Mouse (Mus musculus) liver, embryonic 11.5 days (tissue): Measurements from ENCODE around the gene D630003M21Rik. TPM values are rescaled to one million over a fixed set of nuclear protein-coding genes. Genes with fewer than 3 reads are reported as not detected.

ENCODE experiments used
- ATAC-seq: fragments of 200-750 bp; cut with Nextera tagmentation; replicated peaks from 2 replicates; pipeline ENCODE4 v1.8.0; 2017; ENCODE audit warnings: moderate number of reproducible peaks, mild to moderate bottlenecking, moderate TSS enrichment, moderate library complexity; ENCODE audit not compliant: low FRiP score
- DNase-seq: peaks from one replicate; pipeline ENCODE4 v3.0.0-alpha.2; 2017; ENCODE audit warnings: low spot score
- H3K27ac ChIP-seq: fragments of 300-500 bp; sonication (generic); 2 replicates; pipeline ENCODE4 v1.5.1; 2014; ENCODE audit warnings: mild to moderate bottlenecking, low read depth, low read length, control low read depth
- H3K27me3 ChIP-seq: fragments of 300-500 bp; sonication (generic); replicated peaks from 2 replicates; pipeline ENCODE4 v1.6.1; 2014; ENCODE audit warnings: low read length, mixed read lengths; ENCODE audit not compliant: control insufficient read depth, insufficient read depth
- H3K36me3 ChIP-seq: fragments of 300-500 bp; sonication (generic); 2 replicates; pipeline ENCODE4 v1.6.1; 2014; ENCODE audit warnings: mild to moderate bottlenecking, low read length, moderate library complexity, mixed read lengths; ENCODE audit not compliant: control insufficient read depth, insufficient read depth
- H3K4me1 ChIP-seq: fragments of 300-500 bp; sonication (generic); replicated peaks from 2 replicates; pipeline ENCODE4 v1.6.1; 2014; ENCODE audit warnings: low read length, mixed read lengths; ENCODE audit not compliant: control insufficient read depth, insufficient read depth
- H3K4me2 ChIP-seq: fragments of 300-500 bp; sonication (generic); 2 replicates; pipeline ENCODE4 v1.6.1; 2014; ENCODE audit warnings: mild to moderate bottlenecking, control low read depth, moderate library complexity
- H3K4me3 ChIP-seq: fragments of 300-500 bp; sonication (generic); 2 replicates; pipeline ENCODE4 v1.5.1; 2014; ENCODE audit warnings: low read depth, low read length, control low read depth
- H3K9ac ChIP-seq: fragments of 300-500 bp; sonication (generic); 2 replicates; pipeline ENCODE4 v1.6.1; 2014; ENCODE audit warnings: low read depth, low read length, control low read depth
- H3K9me3 ChIP-seq: fragments of 300-500 bp; sonication (generic); 2 replicates; pipeline ENCODE4 v1.6.1; 2016; ENCODE audit warnings: low read length, inconsistent platforms, mixed read lengths; ENCODE audit not compliant: control insufficient read depth
- WGBS: fragments of 180-500 bp; shearing (Covaris S2); extraction: QIAGEN DNeasy Blood & Tissue Kit; methylation state at CpG from one replicate; pipeline ENCODE4 v1.1.7; 2014; 5-methylcytosine and 5-hydroxymethylcytosine counted together
- polyA plus RNA-seq: library from polyadenylated mRNA; unstranded; fragments of >200 nt; fragmentation: Nextera tagmentation; extraction: Ambion mirVana; gene quantifications from 2 replicates; pipeline ENCODE4 v1.2.1, GENCODE M21; 2014

D630003M21Rik gene
- polyA plus RNA-seq, 1 experiment from 2014 or later = 0.81 TPM

- Histone ChIP-seq H3K9me3 (no peaks in the 10 kb centered on the region), H3K9ac (no peak overlapping the region), H3K4me1 (no peaks in the 10 kb centered on the region), H3K4me2 (no peak overlapping the region), H3K27me3 (no peaks in the 10 kb centered on the region), H3K27ac (no peak overlapping the region), H3K4me3 (no peak overlapping the region), H3K36me3 (no peaks in the 10 kb centered on the region)
- no peak for DNase-seq
- 39% methylated on average over 3 of the region's 3 CpGs for WGBS
- ATAC-seq = no peak
Observed at GRCm38 (mm10) chr2:158199281-158199680, 29.7 kb downstream of the D630003M21Rik start.

GRCm38 (mm10) chr2:158198861-158199260 lies 30.2 kb downstream of the D630003M21Rik start:
- DNase-seq (no peak), ATAC-seq (no peak)
- no peaks in the 10 kb centered on the region for H3K27me3 ChIP-seq
- no peak overlapping the region for H3K9ac ChIP-seq
- H3K4me2 ChIP-seq = no peak overlapping the region
- no peak overlapping the region for H3K27ac ChIP-seq
- no peaks in the 10 kb centered on the region for H3K9me3 ChIP-seq
- WGBS = 83% methylated on average over 6 of the region's 6 CpGs
- H3K4me3 ChIP-seq = no peak overlapping the region
- H3K4me1 ChIP-seq = no peaks in the 10 kb centered on the region
- no peaks in the 10 kb centered on the region for H3K36me3 ChIP-seq

- no peak overlapping the region for H3K27ac ChIP-seq
- no peaks in the 10 kb centered on the region for H3K9me3 ChIP-seq
- DNase-seq (no peak), ATAC-seq (no peak)
- H3K9ac ChIP-seq = no peak overlapping the region
- no peaks in the 10 kb centered on the region for H3K4me1 ChIP-seq
- H3K36me3 ChIP-seq = no peaks in the 10 kb centered on the region
- H3K27me3 ChIP-seq = no peaks in the 10 kb centered on the region
- H3K4me2 ChIP-seq = no peak overlapping the region
- 65% methylated on average over 5 of the region's 5 CpGs for WGBS
- H3K4me3 ChIP-seq = no peak overlapping the region
Observed at GRCm38 (mm10) chr2:158197971-158198370, 31.1 kb downstream of the D630003M21Rik start.

- H3K36me3 ChIP-seq = no peaks in the 10 kb centered on the region
- ATAC-seq (no peak), DNase-seq (no peak)
- 31% methylated on average over 10 of the region's 10 CpGs for WGBS
- H3K4me3 ChIP-seq = no peak overlapping the region
- H3K9me3 ChIP-seq = no peaks in the 10 kb centered on the region
- H3K27ac ChIP-seq = no peak overlapping the region
- 0 out of 2 replicates have a peak, but pooled peaks cover 7% of the 10 kb centered on the region for H3K27me3 ChIP-seq
- H3K9ac ChIP-seq = no peak overlapping the region
- no peak overlapping the region for H3K4me2 ChIP-seq
- H3K4me1 ChIP-seq = no peaks in the 10 kb centered on the region
Observed at GRCm38 (mm10) chr2:158194945-158195640, 33.9 kb downstream of the D630003M21Rik start.

GRCm38 (mm10) chr2:158193611-158194336 lies 35.2 kb downstream of the D630003M21Rik start:
- H3K36me3 ChIP-seq = no peaks in the 10 kb centered on the region
- H3K9me3 ChIP-seq = no peaks in the 10 kb centered on the region
- H3K4me1 ChIP-seq = no peaks in the 10 kb centered on the region
- no peak overlapping the region for H3K27ac ChIP-seq
- no peak overlapping the region for H3K9ac ChIP-seq
- WGBS = 55% methylated on average over 10 of the region's 10 CpGs
- DNase-seq (no peak), ATAC-seq (no peak)
- H3K4me2 ChIP-seq = no peak overlapping the region
- no peak overlapping the region for H3K4me3 ChIP-seq
- 0 out of 2 replicates have a peak, but pooled peaks cover 7% of the 10 kb centered on the region for H3K27me3 ChIP-seq

GRCm38 (mm10) chr2:158191098-158191497 lies 37.9 kb downstream of the D630003M21Rik start:
- Histone ChIP-seq H3K27ac (no peak overlapping the region), H3K9ac (no peak overlapping the region), H3K27me3 (0 out of 2 replicates have a peak, but pooled peaks cover 7% of the 10 kb centered on the region), H3K9me3 (no peaks in the 10 kb centered on the region), H3K36me3 (no peaks in the 10 kb centered on the region), H3K4me2 (no peak overlapping the region), H3K4me3 (no peak overlapping the region), H3K4me1 (no peaks in the 10 kb centered on the region)
- WGBS = 65% methylated on average over 7 of the region's 7 CpGs
- ATAC-seq (no peak), DNase-seq (no peak)

GRCm38 (mm10) chr2:158189451-158189850 lies 39.6 kb downstream of the D630003M21Rik start:
- Histone ChIP-seq H3K4me1 (no peaks in the 10 kb centered on the region), H3K9me3 (no peaks in the 10 kb centered on the region), H3K36me3 (no peaks in the 10 kb centered on the region), H3K4me2 (no peak overlapping the region), H3K9ac (no peak overlapping the region), H3K27ac (no peak overlapping the region), H3K27me3 (0 out of 2 replicates have a peak, but pooled peaks cover 7% of the 10 kb centered on the region), H3K4me3 (no peak overlapping the region)
- ATAC-seq (no peak), DNase-seq (no peak)
- 61% methylated on average over 11 of the region's 11 CpGs for WGBS

- ATAC-seq = no peak
- H3K9ac ChIP-seq = no peak overlapping the region
- 77% methylated on average over 11 of the region's 11 CpGs for WGBS
Observed at GRCm38 (mm10) chr2:158186206-158186871, 42.7 kb downstream of the D630003M21Rik start.

More at GRCm38 (mm10) chr2:158186206-158186871, 42.7 kb downstream of the D630003M21Rik start:
- Histone ChIP-seq H3K4me2 (no peak overlapping the region), H3K9me3 (no peaks in the 10 kb centered on the region), H3K27ac (no peak overlapping the region), H3K27me3 (0 out of 2 replicates have a peak, but pooled peaks cover 4% of the 10 kb centered on the region), H3K36me3 (no peaks in the 10 kb centered on the region), H3K4me1 (no peaks in the 10 kb centered on the region), H3K4me3 (no peak overlapping the region)
- no peak for DNase-seq
